Mouse (Mus musculus): ENCODE measurements around the gene Tuba1b.

- TF ChIP-seq TAL1 (IDR thresholded peaks at IDR 0.05; ENCODE audit: low read length) (no peak), GATA1 (IDR thresholded peaks at IDR 0.05; ENCODE audit: low read length) (no peak)
Measured at GRCm38 (mm10) chr15:98958901-98959420, 24.6 kb upstream of the Tuba1b start.

Measured in erythroblast, embryonic 14.5 days (primary cell).